Mouse (Mus musculus) E14TG2a.4 (cell line): ENCODE results near the gene Gm20594.

Experiments
- CTCF ChIP-seq: conservative IDR thresholded peaks from 2 replicates; pipeline ENCODE4 v1.5.1; 2014; ENCODE audit warnings: low read length
- NANOG ChIP-seq: IDR thresholded peaks from 2 replicates; pipeline ENCODE4 v1.6.1; 2014; ENCODE audit warnings: borderline replicate concordance, low read length, mixed read lengths

DNA sequence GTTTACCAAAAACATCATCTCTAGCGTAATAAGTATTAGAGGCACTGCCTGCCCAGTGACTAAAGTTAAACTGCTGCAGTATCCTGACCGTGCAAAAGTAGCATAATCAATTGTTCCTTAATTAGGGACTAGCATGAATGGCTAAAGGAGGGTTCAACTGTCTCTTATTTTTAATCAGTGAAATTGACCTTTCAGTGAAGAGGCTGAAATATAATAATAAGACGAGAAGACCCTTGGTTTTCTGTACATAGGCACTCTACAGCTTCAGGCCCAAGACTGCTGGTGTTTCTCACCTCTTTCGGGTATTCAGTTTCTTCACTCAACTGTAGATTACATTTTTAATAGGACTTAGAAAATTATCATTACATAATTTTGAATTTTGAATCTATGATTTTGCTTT lies 398 bp downstream of the Gm20594 start:
- TF ChIP-seq CTCF (no peak), NANOG (no peak)
